Mouse (Mus musculus) hindbrain, embryonic 12.5 days (tissue): ENCODE measurements around the gene Olfr566. TPM values are rescaled to one million over a fixed set of nuclear protein-coding genes. Genes with fewer than 3 reads are reported as not detected.

Experiments used
- ATAC-seq: fragments of 200-750 bp; cut with Nextera tagmentation; 2 replicates; pipeline ENCODE4 v1.8.0; 2017; ENCODE audit warnings: moderate TSS enrichment; ENCODE audit not compliant: low FRiP score
- H3K27ac ChIP-seq: fragments of 300-500 bp; sonication (generic); 2 replicates; pipeline ENCODE4 v1.5.1; 2016; ENCODE audit warnings: mild to moderate bottlenecking
- H3K27me3 ChIP-seq: fragments of 300-500 bp; sonication (generic); 2 replicates; pipeline ENCODE4 v1.6.1; 2016; ENCODE audit warnings: mild to moderate bottlenecking
- H3K36me3 ChIP-seq: fragments of 300-500 bp; sonication (generic); 2 replicates; pipeline ENCODE4 v1.6.1; 2016; ENCODE audit warnings: mild to moderate bottlenecking
- H3K4me1 ChIP-seq: fragments of 300-500 bp; sonication (generic); 2 replicates; pipeline ENCODE4 v1.6.1; 2016
- H3K4me2 ChIP-seq: fragments of 300-500 bp; sonication (generic); replicated peaks from 2 replicates; pipeline ENCODE4 v1.6.1; 2016; ENCODE audit warnings: mild to moderate bottlenecking
- H3K4me3 ChIP-seq: fragments of 300-500 bp; sonication (generic); 2 replicates; pipeline ENCODE4 v1.5.1; 2016; ENCODE audit warnings: mild to moderate bottlenecking
- H3K9ac ChIP-seq: fragments of 300-500 bp; sonication (generic); 2 replicates; pipeline ENCODE4 v1.6.1; 2016; ENCODE audit warnings: mild to moderate bottlenecking, moderate library complexity
- H3K9me3 ChIP-seq: fragments of 300-500 bp; sonication (generic); replicated peaks from 2 replicates; pipeline ENCODE4 v1.6.1; 2016; ENCODE audit warnings: mild to moderate bottlenecking
- WGBS: fragments of 180-500 bp; shearing (Covaris S2); methylation state at CpG from one replicate; pipeline ENCODE4 v1.1.7; 2016; 5-methylcytosine and 5-hydroxymethylcytosine counted together
- polyA plus RNA-seq: library from polyadenylated mRNA; unstranded; fragments of >200 nt; fragmentation: Nextera tagmentation; extraction: Ambion mirVana; gene quantifications from 2 replicates; pipeline ENCODE4 v1.2.1, GENCODE M21; 2016

The Olfr566 gene
- polyA plus RNA-seq: not detected in 2 replicates

DNA sequence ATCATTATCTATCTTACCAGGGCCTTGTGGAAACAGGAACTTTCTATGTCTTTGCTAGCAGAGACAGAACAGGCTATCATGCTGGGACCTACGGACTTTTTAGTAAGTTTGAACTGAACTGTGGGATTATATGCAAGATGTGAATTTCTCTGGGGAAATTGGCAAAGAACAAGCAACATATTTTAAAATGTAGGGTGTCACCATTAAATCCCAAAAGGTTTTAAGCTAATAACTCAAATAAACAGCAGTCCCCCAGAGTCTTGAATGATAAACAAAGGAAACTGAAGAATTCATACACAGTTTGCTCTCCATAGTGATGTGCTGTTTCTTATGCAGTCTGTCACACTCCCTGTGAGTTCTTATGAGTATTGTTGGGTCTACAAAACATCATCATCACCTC, at the start of gene Olfr566:
Olfr566 (minus strand) TSS at position 101 of the 400 bp plus-strand sequence.
- 88% methylated on average over 1 of the region's 1 CpGs for WGBS
- Histone ChIP-seq H3K4me2 (no peak within 1 kb of the TSS), H3K9ac (no peak within 1 kb of the TSS), H3K9me3 (no peaks in the 10 kb centered on the region), H3K4me3 (no peak within 1 kb of the TSS), H3K27ac (no peak within 1 kb of the TSS), H3K27me3 (no peaks in the 10 kb centered on the region), H3K36me3 (no peaks in the 10 kb centered on the region), H3K4me1 (no peaks in the 10 kb centered on the region)
- ATAC-seq: no peak

DNA sequence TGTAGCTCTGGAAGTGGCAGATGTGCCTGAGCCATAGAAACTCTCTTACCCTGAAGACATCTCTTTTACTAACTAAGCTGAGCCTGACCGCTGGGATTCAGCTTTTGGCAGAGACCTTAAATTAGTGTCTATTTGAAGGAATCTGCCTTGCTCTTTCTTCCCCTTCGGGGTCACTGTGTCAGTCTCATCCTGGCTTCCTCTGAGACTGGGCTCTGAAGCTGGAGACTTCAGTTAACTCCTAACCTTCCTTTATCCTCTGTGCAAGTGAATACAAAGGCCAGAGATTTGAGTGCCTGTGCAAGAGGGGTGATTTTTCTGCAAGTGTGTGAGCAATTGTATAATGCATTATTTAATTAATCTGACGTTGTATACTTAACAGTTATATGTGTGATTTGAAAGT, 32.2 kb upstream of the Olfr566 start, which contains the start of gene Olfr569:
Olfr569 (minus strand) TSS at position 101 of the 400 bp plus-strand sequence.
- no peaks in the 10 kb centered on the region for H3K27me3 ChIP-seq
- 66% methylated on average over 3 of the region's 3 CpGs for WGBS

DNA sequence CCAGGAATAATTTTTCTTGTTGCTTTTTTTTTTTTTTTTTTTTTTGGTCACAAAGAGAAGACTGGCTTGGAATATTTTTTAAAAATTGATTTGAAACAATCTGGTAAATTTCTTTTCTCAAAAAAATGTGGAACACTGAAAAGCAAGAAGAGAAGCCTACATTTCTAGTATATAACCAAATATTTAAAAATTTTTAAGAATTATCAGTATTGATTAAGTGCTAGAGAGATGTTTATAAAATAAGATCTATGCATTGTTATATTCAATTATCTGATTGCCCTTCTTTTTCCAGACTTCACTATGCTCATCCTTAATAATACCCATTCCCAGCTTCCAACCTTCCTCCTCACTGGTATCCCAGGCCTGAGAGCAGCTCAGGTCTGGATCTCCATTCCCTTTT, 18.3 kb upstream of the Olfr566 start, which contains the start of gene Olfr568:
Olfr568 (plus strand) TSS at position 301 of the 400 bp plus-strand sequence.
- no peak for ATAC-seq
- H3K27me3 ChIP-seq: no peaks in the 10 kb centered on the region

More for the DNA sequence above, 32.2 kb upstream of the Olfr566 start, which contains the start of gene Olfr569:
- Histone ChIP-seq H3K9ac (no peak within 1 kb of the TSS), H3K4me1 (no peaks in the 10 kb centered on the region), H3K27ac (no peak within 1 kb of the TSS), H3K4me2 (no peak within 1 kb of the TSS), H3K9me3 (no peaks in the 10 kb centered on the region), H3K36me3 (no peaks in the 10 kb centered on the region), H3K4me3 (no peak within 1 kb of the TSS)
- no peak for ATAC-seq

DNA sequence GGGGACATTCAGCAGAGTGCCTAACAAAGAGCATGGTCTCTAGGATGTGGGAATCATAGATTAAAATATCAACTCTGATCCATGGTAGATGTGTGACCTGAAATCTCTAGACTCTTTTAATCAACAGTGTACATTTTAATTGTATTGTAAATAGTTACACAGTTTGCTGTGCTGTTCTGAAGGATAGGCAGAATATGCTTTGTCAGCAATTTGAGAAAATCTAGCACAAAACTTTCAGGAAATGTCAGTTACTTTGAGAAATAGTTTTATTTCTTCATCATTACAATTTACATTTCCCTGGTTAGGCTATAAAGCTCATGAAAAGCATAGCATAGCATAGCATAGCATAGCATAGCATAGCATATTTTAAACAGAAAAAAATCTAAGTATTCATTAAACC, 2.8 kb downstream of the Olfr566 start:
- no peak overlapping the region for H3K9ac ChIP-seq
- ATAC-seq: no peak

More for the DNA sequence above, 18.3 kb upstream of the Olfr566 start, which contains the start of gene Olfr568:
- Histone ChIP-seq H3K4me2 (no peak within 1 kb of the TSS), H3K27ac (no peak within 1 kb of the TSS), H3K9me3 (no peaks in the 10 kb centered on the region), H3K9ac (no peak within 1 kb of the TSS), H3K4me1 (no peaks in the 10 kb centered on the region), H3K36me3 (no peaks in the 10 kb centered on the region), H3K4me3 (no peak within 1 kb of the TSS)

More for the DNA sequence above, 2.8 kb downstream of the Olfr566 start:
- H3K9me3 ChIP-seq: no peaks in the 10 kb centered on the region
- H3K4me3 ChIP-seq: no peak overlapping the region
- no peak overlapping the region for H3K4me2 ChIP-seq
- no peaks in the 10 kb centered on the region for H3K27me3 ChIP-seq
- H3K27ac ChIP-seq: no peak overlapping the region
- no peaks in the 10 kb centered on the region for H3K4me1 ChIP-seq
- H3K36me3 ChIP-seq: no peaks in the 10 kb centered on the region

Other genes with a start within 250 kb of the Olfr566 start
- not detected in 2 replicates for gene Olfr553, start 240.5 kb downstream of the Olfr566 start, polyA plus RNA-seq
- gene Olfr554, start 220.3 kb downstream of the Olfr566 start, polyA plus RNA-seq: not detected in 2 replicates
- gene Olfr555, start 199.9 kb downstream of the Olfr566 start, polyA plus RNA-seq: not detected in 2 replicates
- not detected in 2 replicates for gene Olfr556, start 193.9 kb downstream of the Olfr566 start, polyA plus RNA-seq
- gene Trim68, start 171.4 kb downstream of the Olfr566 start, polyA plus RNA-seq: 9.6 and 12.5 TPM in 2 replicates
- not detected in 2 replicates for gene Olfr557, start 162.9 kb downstream of the Olfr566 start, polyA plus RNA-seq
- gene Olfr558, start 156.6 kb downstream of the Olfr566 start, polyA plus RNA-seq: 0.18 and 0.48 TPM in 2 replicates
- not detected in 2 replicates for gene Olfr33, start 139.7 kb downstream of the Olfr566 start, polyA plus RNA-seq
- gene Olfr559, start 131.3 kb downstream of the Olfr566 start, polyA plus RNA-seq: not detected in 2 replicates
- gene Olfr560, start 99.4 kb downstream of the Olfr566 start, polyA plus RNA-seq: not detected in 2 replicates
- 0.10 and 0.13 TPM in 2 replicates for gene Olfr78, start 99.3 kb downstream of the Olfr566 start, polyA plus RNA-seq
- not detected in 2 replicates for gene Olfr561, start 87.5 kb downstream of the Olfr566 start, polyA plus RNA-seq
- not detected in 2 replicates for gene Olfr564, start 55.3 kb downstream of the Olfr566 start, polyA plus RNA-seq
- gene Olfr568, start 18.4 kb upstream of the Olfr566 start, polyA plus RNA-seq: not detected in 2 replicates
- gene Olfr569, start 32.1 kb upstream of the Olfr566 start, polyA plus RNA-seq: not detected in 2 replicates
- not detected in 2 replicates for gene Olfr570, start 35.8 kb upstream of the Olfr566 start, polyA plus RNA-seq
- not detected in 2 replicates for gene Olfr571, start 58.8 kb upstream of the Olfr566 start, polyA plus RNA-seq
- gene Olfr572, start 65.6 kb upstream of the Olfr566 start, polyA plus RNA-seq: not detected in 2 replicates
- not detected in 2 replicates for gene Olfr573-ps1, start 83.8 kb upstream of the Olfr566 start, polyA plus RNA-seq
- gene Olfr574, start 89.7 kb upstream of the Olfr566 start, polyA plus RNA-seq: not detected in 2 replicates
- gene Olfr575, start 100.0 kb upstream of the Olfr566 start, polyA plus RNA-seq: not detected in 2 replicates
- gene Olfr576, start 103.9 kb upstream of the Olfr566 start, polyA plus RNA-seq: not detected in 2 replicates
- not detected in 2 replicates for gene Olfr577, start 117.2 kb upstream of the Olfr566 start, polyA plus RNA-seq
- gene Olfr578, start 130.6 kb upstream of the Olfr566 start, polyA plus RNA-seq: not detected in 2 replicates
- gene Olfr582, start 179.3 kb upstream of the Olfr566 start, polyA plus RNA-seq: not detected in 2 replicates
- gene Olfr583, start 192.5 kb upstream of the Olfr566 start, polyA plus RNA-seq: not detected in 2 replicates
- gene Olfr584, start 223.1 kb upstream of the Olfr566 start, polyA plus RNA-seq: not detected in 2 replicates
- not detected in 2 replicates for gene Olfr585, start 239.0 kb upstream of the Olfr566 start, polyA plus RNA-seq